Mouse (Mus musculus) MEL (cell line): Measurements from ENCODE around the gene Gm37240.

ENCODE experiments used
- MYB ChIP-seq: IDR thresholded peaks from 2 replicates; pipeline ENCODE4 v1.6.1; 2011; ENCODE audit warnings: mild to moderate bottlenecking, low read depth, low read length, improper control_type of control experiment
- MYC ChIP-seq: IDR thresholded peaks from 2 replicates; pipeline ENCODE4 v1.6.1; 2011; ENCODE audit warnings: low read depth, mild to moderate bottlenecking, low read length, improper control_type of control experiment, moderate library complexity
- POLR2AphosphoS2 ChIP-seq: IDR thresholded peaks from 2 replicates; pipeline ENCODE4 v1.6.1; 2011; ENCODE audit warnings: low read length, improper control_type of control experiment
- POLR2AphosphoS5 ChIP-seq: IDR thresholded peaks from 2 replicates; pipeline ENCODE4 v1.6.1; 2012; ENCODE audit warnings: low read depth, borderline replicate concordance, mild to moderate bottlenecking, inconsistent platforms, low read length, moderate library complexity, mixed read lengths
- SMC3 ChIP-seq: IDR thresholded peaks from 2 replicates; pipeline ENCODE4 v1.6.1; 2011; ENCODE audit warnings: low read depth, low read length, improper control_type of control experiment
- UBTF ChIP-seq: IDR thresholded peaks from 2 replicates; pipeline ENCODE4 v1.6.1; 2012; ENCODE audit warnings: low read depth, mild to moderate bottlenecking, inconsistent platforms, low read length, improper control_type of control experiment, moderate library complexity, borderline replicate concordance; ENCODE audit not compliant: insufficient read depth
- ZKSCAN1 ChIP-seq: IDR thresholded peaks from 2 replicates; pipeline ENCODE4 v1.6.1; 2012; ENCODE audit warnings: low read depth, mild to moderate bottlenecking, inconsistent platforms, low read length, improper control_type of control experiment, moderate library complexity

GRCm38 (mm10) chr3:84642942-84643341 is 1244.4 kb downstream of the Gm37240 start:
- no peak for TF ChIP-seq POLR2AphosphoS5
- no peak for TF ChIP-seq SMC3
- no peak for TF ChIP-seq MYC
- no peak for TF ChIP-seq MYB
- no peak for TF ChIP-seq POLR2AphosphoS2
- TF ChIP-seq ZKSCAN1: no peak
- TF ChIP-seq UBTF: no peak
